Mouse (Mus musculus): ENCODE measurements around the gene Gstm5. TPM values are rescaled to one million over a fixed set of nuclear protein-coding genes. Genes with fewer than 3 reads are reported as not detected.

Gene Gstm5
- polyA plus RNA-seq (2012; rRNA removed), result 10.4 and 14.2 TPM in 2 replicates

DNA sequence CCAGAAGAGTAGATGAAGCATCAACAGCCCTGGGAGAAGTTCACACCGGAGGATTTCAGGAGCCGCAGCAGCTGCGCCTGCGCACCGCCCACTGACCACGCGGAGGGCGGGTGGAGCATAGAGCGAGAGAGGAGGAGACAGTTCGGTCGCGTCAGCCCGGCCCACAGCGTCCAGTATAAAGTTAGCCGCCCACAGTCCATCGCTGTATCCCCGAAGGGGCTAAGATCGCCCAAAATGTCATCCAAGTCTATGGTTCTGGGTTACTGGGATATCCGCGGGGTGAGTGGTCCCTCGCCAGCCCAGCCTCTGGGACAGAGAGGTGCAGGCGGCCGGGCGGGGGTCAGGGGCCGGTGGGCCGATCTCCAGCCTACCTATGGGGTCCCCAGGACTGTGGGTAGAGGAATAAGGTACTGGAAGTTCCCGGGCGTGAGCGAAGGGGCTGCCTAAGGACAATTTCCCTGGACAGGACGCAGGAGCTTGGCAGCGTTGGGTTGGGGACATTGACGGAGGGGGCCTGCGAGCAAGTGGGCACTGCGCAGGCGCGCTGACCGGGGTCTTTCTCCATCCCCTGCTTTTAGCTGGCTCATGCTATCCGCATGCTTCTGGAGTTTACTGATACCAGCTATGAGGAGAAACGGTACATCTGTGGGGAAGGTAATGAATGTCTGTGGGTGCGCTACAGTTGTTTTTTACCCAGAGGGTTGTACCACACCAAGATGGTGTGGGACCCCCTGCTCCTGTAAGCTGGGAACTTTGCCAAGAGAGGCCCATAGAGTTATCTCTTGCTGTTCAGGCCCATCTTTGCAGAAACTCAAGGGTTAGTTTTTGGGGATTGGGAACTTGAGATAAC is at the start of gene Gstm5:
Gstm5 (plus strand) TSS at position 102 of the 850 bp plus-strand sequence.

DNA sequence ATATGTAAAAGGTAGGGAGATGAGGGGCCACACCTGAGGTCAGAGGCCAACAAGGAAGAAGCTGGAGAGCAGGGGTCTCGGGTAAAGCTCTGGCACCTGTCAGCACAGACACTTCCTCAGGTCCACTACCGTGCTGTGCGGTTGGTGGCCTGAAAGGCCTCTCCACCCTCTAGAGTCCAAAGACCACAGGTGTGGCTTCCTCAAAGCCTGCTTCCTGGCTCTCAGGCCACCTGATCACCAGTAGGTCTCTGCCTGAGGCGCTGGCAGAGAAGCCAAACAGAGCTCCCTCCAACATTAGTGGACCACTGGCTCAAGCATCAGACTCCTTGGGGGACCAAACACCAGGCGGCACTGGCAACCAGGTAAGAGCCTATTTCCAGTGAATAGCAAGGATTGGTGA is 18.6 kb upstream of the Gstm5 start, which contains the start of gene Eps8l3:
Eps8l3 (plus strand) TSS at position 225 of the 400 bp plus-strand sequence.

DNA sequence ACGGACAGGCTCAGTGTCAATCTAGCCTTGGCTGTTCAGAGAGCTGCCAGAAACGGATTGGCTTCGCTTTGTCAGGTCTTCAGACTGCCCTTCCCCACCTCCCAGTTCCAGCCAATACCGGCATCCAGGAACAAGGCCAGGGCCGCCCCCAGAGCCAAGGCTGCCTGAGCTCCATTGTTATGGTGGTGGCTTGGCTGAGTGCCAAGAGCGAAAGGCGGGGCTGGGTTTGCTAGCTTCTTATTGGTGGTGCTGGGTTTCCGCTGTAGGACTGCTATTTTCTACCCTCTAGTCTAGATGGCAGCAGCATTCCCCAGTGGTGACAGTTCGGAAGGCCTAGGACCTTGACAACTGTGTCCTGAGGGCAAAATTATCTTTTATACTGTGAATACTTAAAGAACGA is 36.0 kb downstream of the Gstm5 start, which contains the start of gene Gstm7:
Gstm7 (minus strand) TSS at position 148 of the 400 bp plus-strand sequence.

DNA sequence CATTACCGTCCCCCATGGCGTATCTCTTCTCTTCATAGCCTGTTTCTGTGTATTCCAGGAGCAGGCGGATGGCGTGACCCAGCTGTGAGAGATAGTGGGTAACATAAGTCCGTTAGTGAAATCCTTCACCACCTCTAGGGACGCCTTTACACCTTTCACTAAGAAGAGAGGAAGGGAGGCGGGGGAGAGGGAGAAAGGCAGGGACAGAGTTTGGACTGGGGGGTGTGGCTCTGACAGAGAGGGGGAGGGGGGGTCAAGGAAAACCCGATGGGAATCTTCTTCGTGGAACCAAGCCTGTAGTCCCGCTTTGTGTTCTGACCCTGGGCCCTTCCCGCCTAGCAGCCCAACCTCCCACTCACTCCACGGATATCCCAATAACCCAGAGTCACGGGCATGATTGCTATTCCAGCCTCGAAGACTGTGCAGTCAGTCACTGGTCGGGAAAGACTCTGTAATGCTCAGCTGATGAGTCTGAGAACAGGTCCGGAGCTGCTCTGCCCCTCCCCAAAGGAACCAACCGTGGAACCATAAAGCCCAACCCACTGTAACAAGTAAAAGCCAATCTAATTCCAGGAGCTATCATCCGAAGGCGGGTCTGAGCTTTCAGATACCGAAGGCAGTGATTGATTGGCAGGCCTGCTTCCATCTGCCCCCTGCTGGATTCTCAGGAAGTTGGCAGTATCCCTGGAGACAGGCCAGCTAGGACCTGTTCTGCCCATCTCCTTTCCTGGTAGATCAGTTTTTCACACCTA is 47.8 kb downstream of the Gstm5 start, which contains the start of gene Gstm6:
Gstm6 (minus strand) TSS at position 511 of the 752 bp plus-strand sequence.

Other genes with a start within 250 kb of the Gstm5 start
- 8.7 and 12.1 TPM in 2 replicates for gene Ahcyl1, start 199.3 kb upstream of the Gstm5 start, polyA plus RNA-seq (2012; rRNA removed)
- 8.1 and 8.8 TPM in 2 replicates for gene Csf1, start 135.4 kb upstream of the Gstm5 start, polyA plus RNA-seq (2012; rRNA removed)
- 17.7 and 20.5 TPM in 2 replicates for gene Eps8l3, start 18.6 kb upstream of the Gstm5 start, polyA plus RNA-seq (2012; rRNA removed)
- 6.4 and 8.1 TPM in 2 replicates for gene Gstm7, start 36.0 kb downstream of the Gstm5 start, polyA plus RNA-seq (2012; rRNA removed)
- gene Gstm6, start 47.9 kb downstream of the Gstm5 start, polyA plus RNA-seq (2012; rRNA removed), result 2.7 and 5.5 TPM in 2 replicates
- 22.6 and 33.9 TPM in 2 replicates for gene Gstm3, start 73.5 kb downstream of the Gstm5 start, polyA plus RNA-seq (2012; rRNA removed)
- 80.3 and 101 TPM in 2 replicates for gene Gstm2, start 90.6 kb downstream of the Gstm5 start, polyA plus RNA-seq (2012; rRNA removed)
- gene Gstm1, start 122.2 kb downstream of the Gstm5 start, polyA plus RNA-seq (2012; rRNA removed), result 1,087 and 1,160 TPM in 2 replicates
- gene Gstm4, start 149.1 kb downstream of the Gstm5 start, polyA plus RNA-seq (2012; rRNA removed), result 4.6 and 5.2 TPM in 2 replicates
- 60.5 and 89.7 TPM in 2 replicates for gene Ampd2, start 190.8 kb downstream of the Gstm5 start, polyA plus RNA-seq (2012; rRNA removed)
- 0.06 TPM in 1 of 2 replicates, not detected in the other for gene Gnat2, start 197.0 kb downstream of the Gstm5 start, polyA plus RNA-seq (2012; rRNA removed)